Mouse (Mus musculus): ENCODE results near the gene Socs7.

GRCm38 (mm10) chr11:97427794-97428725 lies 65.7 kb downstream of the Socs7 start:
- no peak for TF ChIP-seq CTCF (IDR thresholded peaks at IDR 0.05; ENCODE audit: extremely low read depth, insufficient read depth, insufficient read length, insufficient replicate concordance)
- TF ChIP-seq POLR2A (IDR thresholded peaks at IDR 0.05; ENCODE audit: low read depth, low read length): no peak

Measured in spleen, adult 2 months (tissue).